ENCODE assay signal across 31 mouse cellular contexts in genomic region chr14:122793368-122793767, GRCm38 (mm10).
"Had no signal": no experiment of that assay in that cellular context is flagged by ENCODE, and none has a peak within 500 bp of the region (broad histone marks: within the 10 kb centered on the region; RNA-seq: fewer than 3 reads in every experiment).

No protein-coding gene starts in this region.

- H3K27ac ChIP-seq: heart, embryonic 13.5 days; heart, embryonic 15.5 days; hindbrain, embryonic 10.5 days; hindbrain, embryonic 12.5 days; hindbrain, embryonic 13.5 days; hindbrain, embryonic 14.5 days; hindbrain, embryonic 15.5 days; hindbrain, postnatal 0 days; intestine, embryonic 15.5 days; kidney, embryonic 15.5 days; kidney, postnatal 0 days; layer of hippocampus, adult 2 months; left cerebral cortex, adult 2 months had no signal

- DNase-seq: heart, postnatal 10 days; heart, postnatal 14 days; heart, postnatal 36 days; heart, postnatal 4 days; kidney, adult 11 months; kidney, adult 18-20 months; kidney, adult 2 months; kidney, adult 8-10 months; kidney, adult 9 months; kidney, postnatal 10 days; kidney, postnatal 14 days; kidney, postnatal 25 days; kidney, postnatal 36 days; kidney, postnatal 4 days; layer of hippocampus, adult 9-11 months; layer of hippocampus, postnatal 36 days had no signal

- H3K9ac ChIP-seq: heart, embryonic 12.5 days; heart, embryonic 13.5 days; heart, embryonic 15.5 days; hindbrain, embryonic 12.5 days; hindbrain, embryonic 13.5 days; hindbrain, embryonic 14.5 days; hindbrain, embryonic 15.5 days; intestine, embryonic 15.5 days; kidney, embryonic 15.5 days had no signal

- H3K27me3 ChIP-seq: heart, embryonic 12.5 days; heart, embryonic 13.5 days; heart, embryonic 15.5 days; hindbrain, embryonic 12.5 days; hindbrain, embryonic 13.5 days; hindbrain, embryonic 15.5 days; intestine, embryonic 15.5 days; kidney, embryonic 15.5 days had no signal

- H3K4me1 ChIP-seq: heart, embryonic 12.5 days; heart, embryonic 15.5 days; hindbrain, embryonic 12.5 days; hindbrain, embryonic 13.5 days; intestine, embryonic 15.5 days; kidney, embryonic 15.5 days had no signal

- H3K9me3 ChIP-seq: heart, embryonic 12.5 days; heart, embryonic 13.5 days; heart, embryonic 15.5 days; hindbrain, embryonic 10.5 days; hindbrain, embryonic 12.5 days; hindbrain, embryonic 13.5 days; hindbrain, embryonic 15.5 days; intestine, embryonic 15.5 days; kidney, embryonic 15.5 days had no signal

- H3K4me2 ChIP-seq: heart, embryonic 11.5 days; heart, embryonic 12.5 days; heart, embryonic 13.5 days; heart, embryonic 15.5 days; hindbrain, embryonic 12.5 days; hindbrain, embryonic 13.5 days; hindbrain, embryonic 14.5 days; hindbrain, embryonic 15.5 days; intestine, embryonic 15.5 days; kidney, embryonic 15.5 days had no signal

- H3K36me3 ChIP-seq: heart, embryonic 12.5 days; heart, embryonic 13.5 days; heart, embryonic 15.5 days; hindbrain, embryonic 10.5 days; hindbrain, embryonic 12.5 days; hindbrain, embryonic 13.5 days; hindbrain, embryonic 15.5 days; intestine, embryonic 15.5 days; kidney, embryonic 15.5 days had no signal

- H3K4me3 ChIP-seq: heart, embryonic 12.5 days; heart, embryonic 13.5 days; heart, embryonic 15.5 days; hindbrain, embryonic 10.5 days; hindbrain, embryonic 12.5 days; hindbrain, embryonic 13.5 days; hindbrain, embryonic 15.5 days; intestine, embryonic 15.5 days; kidney, embryonic 15.5 days; layer of hippocampus, adult 2 months; left cerebral cortex, adult 2 months had no signal
